ENCODE assay signal across 25 mouse cellular contexts in the genomic region with DNA sequence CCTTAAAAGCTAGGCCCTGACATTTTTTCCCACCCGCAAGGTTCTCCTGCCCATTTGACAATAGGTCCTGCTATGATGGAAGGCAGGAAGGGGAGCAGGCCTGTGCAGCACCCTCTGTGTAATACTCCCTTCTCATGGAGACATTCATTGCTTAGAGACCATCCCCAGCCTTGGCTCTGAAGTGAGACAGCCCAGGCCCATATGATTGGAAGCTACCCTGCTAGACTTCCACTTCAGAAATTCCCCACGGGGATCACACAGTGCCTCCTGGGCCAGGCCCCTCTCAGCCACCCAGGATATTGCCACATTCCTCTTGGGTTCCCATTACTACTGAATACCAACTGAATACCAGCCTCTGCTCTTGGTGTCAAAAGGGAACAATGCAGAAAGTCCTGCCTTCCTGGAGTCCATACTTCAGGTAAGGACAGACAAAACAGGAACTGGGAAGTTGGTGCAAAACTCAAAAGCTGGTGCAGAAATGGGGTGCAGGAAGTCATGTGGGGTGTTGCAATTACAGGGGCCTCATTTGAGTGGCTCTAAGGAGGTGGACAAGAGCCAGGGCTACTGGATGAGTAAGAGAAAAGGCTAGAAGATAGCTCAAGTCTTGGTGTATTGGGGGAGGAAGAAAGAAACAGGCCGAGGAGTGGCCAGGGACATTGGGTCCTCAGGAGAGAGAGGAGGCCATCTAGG. TPM values are rescaled to one million over a fixed set of nuclear protein-coding genes. Genes with fewer than 3 reads are reported as not detected.
A peak's percentile ranks its signal among the peaks of the same experiment; 100 is the strongest.
DNase-seq lines count a peak whose midpoint lies in the region; ATAC-seq and TF ChIP-seq lines count a peak whose summit lies in the region.
"Had no signal": no experiment of that assay in that cellular context is flagged by ENCODE, and none has a peak within 500 bp of the region (broad histone marks: within the 10 kb centered on the region; RNA-seq: fewer than 3 reads in every experiment).

No protein-coding gene starts in this region.

- H3K36me3 ChIP-seq in lung, postnatal 0 days (ENCODE audit: insufficient read depth, low read length) = 0 out of 2 replicates have a peak, but pooled peaks cover 1% of the 10 kb centered on the region
- H3K36me3 ChIP-seq in liver, embryonic 15.5 days (replicated peaks) = peaks cover 7% of the 10 kb centered on the region
- peaks cover 5% of the 10 kb centered on the region; the same call in 1 of the 2 replicates for H3K36me3 ChIP-seq in midbrain, embryonic 14.5 days (ENCODE audit: control insufficient read depth, insufficient read depth, low read length)
- H3K36me3 ChIP-seq: stomach, embryonic 15.5 days had no signal

- no peaks in the 10 kb centered on the region for H3K9me3 ChIP-seq in lung, postnatal 0 days (ENCODE audit: low read length)
- no peaks in the 10 kb centered on the region for H3K9me3 ChIP-seq in liver, embryonic 15.5 days (replicated peaks)
- no peaks in the 10 kb centered on the region for H3K9me3 ChIP-seq in midbrain, embryonic 14.5 days (ENCODE audit: control insufficient read depth, low read length)
- H3K9me3 ChIP-seq: forebrain, embryonic 12.5 days; G1E; heart, embryonic 10.5 days; limb, embryonic 15.5 days; neural tube, embryonic 12.5 days; stomach, embryonic 15.5 days had no signal

- no peak for TF ChIP-seq CTCF in lung, postnatal 0 days (IDR thresholded peaks at IDR 0.05)

- no peak overlapping the region for H3K4me3 ChIP-seq in lung, postnatal 0 days (ENCODE audit: low read depth, low read length)
- H3K4me3 ChIP-seq in liver, embryonic 15.5 days (replicated peaks) = no peak overlapping the region
- H3K4me3 ChIP-seq in midbrain, embryonic 14.5 days (replicated peaks; ENCODE audit: low read depth, low read length) = no peak overlapping the region
- H3K4me3 ChIP-seq: forebrain, embryonic 12.5 days; heart, embryonic 10.5 days; limb, embryonic 15.5 days; neural tube, embryonic 12.5 days; stomach, embryonic 15.5 days had no signal

- H3K4me1 ChIP-seq in lung, postnatal 0 days (ENCODE audit: insufficient read depth, low read depth, low read length) = peaks cover 19% of the 10 kb centered on the region
- H3K4me1 ChIP-seq in liver, embryonic 15.5 days (replicated peaks) = peaks cover 81% of the 10 kb centered on the region
- peaks cover 9% of the 10 kb centered on the region for H3K4me1 ChIP-seq in midbrain, embryonic 14.5 days (ENCODE audit: control insufficient read depth, insufficient read depth, low read length)

- H3K4me2 ChIP-seq in lung, postnatal 0 days (replicated peaks; ENCODE audit: low read depth, low read length) = no peak overlapping the region
- H3K4me2 ChIP-seq in liver, embryonic 15.5 days = no peak overlapping the region
- no peak overlapping the region for H3K4me2 ChIP-seq in midbrain, embryonic 14.5 days (ENCODE audit: low read length)
- H3K4me2 ChIP-seq: forebrain, embryonic 12.5 days; limb, embryonic 15.5 days; neural tube, embryonic 12.5 days; stomach, embryonic 15.5 days had no signal

- H3K27ac ChIP-seq in lung, postnatal 0 days (ENCODE audit: low read length) = no peak overlapping the region
- peak overlapping the region; percentile 95 for H3K27ac ChIP-seq in liver, embryonic 15.5 days (replicated peaks)
- H3K27ac ChIP-seq in midbrain, embryonic 14.5 days (replicated peaks; ENCODE audit: low read depth, low read length) = no peak overlapping the region
- H3K27ac ChIP-seq: forebrain, embryonic 12.5 days; heart, embryonic 10.5 days; limb, embryonic 15.5 days; neural tube, embryonic 12.5 days; stomach, embryonic 15.5 days had no signal

- peak; percentile 36 for DNase-seq in lung, postnatal 0 days (ENCODE audit: low spot score)
- DNase-seq in lung, postnatal 14 days = no peak
- peak; percentile 35 for DNase-seq in brain, adult 2 months (ENCODE audit: low read depth, low spot score)
- no peak for DNase-seq in c-Kit-positive CD71-positive TER-119-positive erythroid progenitor cells, embryonic 14.5 days (ENCODE audit: low spot score)
- DNase-seq in midbrain, embryonic 14.5 days = no peak
- DNase-seq: adrenal gland, postnatal 10 days; cerebellum, adult 9-11 months; gastrocnemius, postnatal 14 days; heart, postnatal 14 days; kidney, adult 8-10 months; kidney, postnatal 36 days had no signal

- no peak for ATAC-seq in lung, postnatal 0 days
- ATAC-seq in liver, embryonic 15.5 days (ENCODE audit: insufficient read depth) = no peak
- peak; percentile 20 for ATAC-seq in monocyte, adult 5-6 weeks (replicated peaks; ENCODE audit: insufficient number of reproducible peaks, low FRiP score, low TSS enrichment, poor library complexity, severe bottlenecking)
- no peak for ATAC-seq in midbrain, embryonic 14.5 days (ENCODE audit: low FRiP score, low TSS enrichment)
- ATAC-seq: CD4-positive, CD25-positive, alpha-beta regulatory T cell, adult 4 months had no signal

- TF ChIP-seq EP300 in lung, postnatal 0 days (IDR thresholded peaks at IDR 0.05) = no peak

- 73% methylated on average over 3 of the region's 3 CpGs for WGBS in lung, postnatal 0 days
- WGBS in liver, embryonic 15.5 days (ENCODE audit: insufficient replicate concordance) = 66% methylated on average over 3 of the region's 3 CpGs
- WGBS in midbrain, embryonic 14.5 days = 90% methylated on average over 3 of the region's 3 CpGs

- H3K9ac ChIP-seq in lung, postnatal 0 days (replicated peaks; ENCODE audit: low read depth) = no peak overlapping the region
- H3K9ac ChIP-seq in liver, embryonic 15.5 days = no peak overlapping the region
- H3K9ac ChIP-seq in midbrain, embryonic 14.5 days (replicated peaks; ENCODE audit: low read length) = no peak overlapping the region
- H3K9ac ChIP-seq: forebrain, embryonic 12.5 days; limb, embryonic 15.5 days; neural tube, embryonic 12.5 days; stomach, embryonic 15.5 days had no signal

- H3K27me3 ChIP-seq in lung, postnatal 0 days (replicated peaks; ENCODE audit: insufficient read depth, low read length) = no peaks in the 10 kb centered on the region
- no peaks in the 10 kb centered on the region for H3K27me3 ChIP-seq in liver, embryonic 15.5 days
- H3K27me3 ChIP-seq in midbrain, embryonic 14.5 days (ENCODE audit: control insufficient read depth, insufficient read depth, low read length) = no peaks in the 10 kb centered on the region
- H3K27me3 ChIP-seq: limb, embryonic 15.5 days; neural tube, embryonic 12.5 days; stomach, embryonic 15.5 days had no signal

RNA-seq across cellular contexts. Expression of a gene that starts 2.3 kb away (rescaled TPM):
- 469 and 481 TPM in 2 replicates for polyA plus RNA-seq in lung, postnatal 0 days (2015; fragmentation: Nextera tagmentation; extraction: Ambion mirVana)
- 377 and 446 TPM in 2 replicates for polyA plus RNA-seq in liver, embryonic 15.5 days (2015; fragmentation: Nextera tagmentation; extraction: Ambion mirVana)
- total RNA-seq in monocyte, adult 5-6 weeks (2017) = 304 to 518 TPM (median 326 TPM) in 3 replicates
- 208 and 229 TPM in 2 replicates for polyA plus RNA-seq in midbrain, embryonic 14.5 days (2014; fragmentation: Nextera tagmentation; extraction: Ambion mirVana)

RNA-seq across cellular contexts. Expression of a gene that starts 7.6 kb away (rescaled TPM):
- 0.80 TPM in 1 of 2 replicates, not detected in the other for polyA plus RNA-seq in lung, postnatal 0 days (2015; fragmentation: Nextera tagmentation; extraction: Ambion mirVana)
- 0.54 and 0.78 TPM in 2 replicates for polyA plus RNA-seq in liver, embryonic 15.5 days (2015; fragmentation: Nextera tagmentation; extraction: Ambion mirVana)
- total RNA-seq in monocyte, adult 5-6 weeks (2017) = 242 to 452 TPM (median 290 TPM) in 3 replicates
- 1.8 TPM in 1 of 2 replicates, not detected in the other for polyA plus RNA-seq in midbrain, embryonic 14.5 days (2014; fragmentation: Nextera tagmentation; extraction: Ambion mirVana)
- total RNA-seq: midbrain, postnatal 0 days had no signal
- polyA plus RNA-seq: CD4-positive, CD25-positive, alpha-beta regulatory T cell, adult 4 months; limb, embryonic 15.5 days; midbrain, postnatal 0 days; spleen, adult 2 months had no signal

RNA-seq across cellular contexts. Expression of a gene that starts 16.6 kb away (rescaled TPM):
- 15.0 and 15.5 TPM in 2 replicates for polyA plus RNA-seq in lung, postnatal 0 days (2015; fragmentation: Nextera tagmentation; extraction: Ambion mirVana)
- 1.9 and 2.1 TPM in 2 replicates for polyA plus RNA-seq in liver, embryonic 15.5 days (2015; fragmentation: Nextera tagmentation; extraction: Ambion mirVana)
- 10.2 to 46.5 TPM (median 13.9 TPM) in 3 replicates for total RNA-seq in monocyte, adult 5-6 weeks (2017)
- 3.9 and 6.1 TPM in 2 replicates for polyA plus RNA-seq in midbrain, embryonic 14.5 days (2014; fragmentation: Nextera tagmentation; extraction: Ambion mirVana)

RNA-seq across cellular contexts. Expression of a gene that starts 44.5 kb away (rescaled TPM):
- polyA plus RNA-seq in lung, postnatal 0 days (2015; fragmentation: Nextera tagmentation; extraction: Ambion mirVana) = 0.47 and 1.1 TPM in 2 replicates
- 0.13 TPM in 1 of 2 replicates, not detected in the other for polyA plus RNA-seq in liver, embryonic 15.5 days (2015; fragmentation: Nextera tagmentation; extraction: Ambion mirVana)
- total RNA-seq in monocyte, adult 5-6 weeks (2017) = not detected in 3 replicates
- polyA plus RNA-seq in midbrain, embryonic 14.5 days (2014; fragmentation: Nextera tagmentation; extraction: Ambion mirVana) = not detected in 2 replicates
- total RNA-seq: adrenal gland, postnatal 10 days; gastrocnemius, postnatal 14 days; heart, postnatal 14 days; layer of hippocampus, postnatal 14 days; left cerebral cortex, postnatal 25 days; midbrain, postnatal 0 days had no signal
- polyA plus RNA-seq: CD4-positive, CD25-positive, alpha-beta regulatory T cell, adult 4 months; forebrain, embryonic 12.5 days; frontal cortex, adult 2 months; G1E; midbrain, postnatal 0 days had no signal

RNA-seq across cellular contexts. Expression of a gene that starts 51.5 kb away (rescaled TPM):
- polyA plus RNA-seq in lung, postnatal 0 days (2015; fragmentation: Nextera tagmentation; extraction: Ambion mirVana) = 1.9 and 2.1 TPM in 2 replicates
- 17.6 and 29.3 TPM in 2 replicates for polyA plus RNA-seq in liver, embryonic 15.5 days (2015; fragmentation: Nextera tagmentation; extraction: Ambion mirVana)
- 7.5 to 20.6 TPM (median 11.3 TPM) in 3 replicates for total RNA-seq in monocyte, adult 5-6 weeks (2017)
- not detected in 2 replicates for polyA plus RNA-seq in midbrain, embryonic 14.5 days (2014; fragmentation: Nextera tagmentation; extraction: Ambion mirVana)
- total RNA-seq: left cerebral cortex, postnatal 25 days; midbrain, postnatal 0 days had no signal
- polyA plus RNA-seq: CD4-positive, CD25-positive, alpha-beta regulatory T cell, adult 4 months had no signal

Comparison
In these comparisons a context has a peak if more than half of its experiments do, and no peak if none do; other contexts are left out.
1. DNase-seq: peak in lung, postnatal 0 days (single experiment) and brain, adult 2 months (single experiment); none in lung, postnatal 14 days (single experiment), c-Kit-positive CD71-positive TER-119-positive erythroid progenitor cells, embryonic 14.5 days (single experiment) and midbrain, embryonic 14.5 days (single experiment).